Comparison of ENCODE assay signal across 8 mouse cellular contexts in the genomic region with DNA sequence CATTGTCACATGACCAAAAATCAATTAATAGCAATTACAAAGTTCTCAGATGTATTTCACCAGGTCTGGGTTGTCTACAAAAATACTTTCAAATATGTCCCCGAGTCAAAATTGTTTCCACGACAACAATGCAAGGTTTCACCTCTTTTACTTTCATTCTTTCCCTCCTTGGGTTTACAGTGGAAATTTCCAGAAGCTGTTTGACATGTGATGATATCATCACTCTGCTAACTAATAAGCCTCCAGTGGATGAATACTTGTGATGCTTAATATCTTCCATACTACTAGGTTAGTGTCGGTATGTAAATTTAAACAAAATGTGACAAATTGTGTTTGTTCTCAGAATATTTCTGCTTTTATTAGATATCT. TPM values are rescaled to one million over a fixed set of nuclear protein-coding genes. Genes with fewer than 3 reads are reported as not detected.
DNase-seq lines count a peak whose midpoint lies in the region; ATAC-seq and TF ChIP-seq lines count a peak whose summit lies in the region.

No protein-coding gene starts in this region.

- intact Hi-C loops in heart, postnatal 36 days (cut with DNase I), result loop anchor here (2.0 to 5.0 kb wide), 2 partner anchors 33 to 382 kb away; a partner anchor contains a TSS

- no peak overlapping the region for H3K9ac ChIP-seq in heart, postnatal 0 days (replicated peaks; ENCODE audit: low read depth, low read length)
- peak overlapping the region; percentile 47 for H3K9ac ChIP-seq in hindbrain, embryonic 15.5 days
- peak overlapping the region; percentile 51 for H3K9ac ChIP-seq in midbrain, embryonic 14.5 days (replicated peaks; ENCODE audit: low read length)

- H3K9me3 ChIP-seq in heart, postnatal 0 days (replicated peaks; ENCODE audit: control insufficient read depth, low read length), result no peaks in the 10 kb centered on the region
- no peaks in the 10 kb centered on the region for H3K9me3 ChIP-seq in hindbrain, embryonic 15.5 days
- no peaks in the 10 kb centered on the region for H3K9me3 ChIP-seq in midbrain, embryonic 14.5 days (ENCODE audit: control insufficient read depth, low read length)

- no peaks in the 10 kb centered on the region for H3K36me3 ChIP-seq in heart, postnatal 0 days (replicated peaks; ENCODE audit: control insufficient read depth, insufficient read depth, low read length)
- no peaks in the 10 kb centered on the region for H3K36me3 ChIP-seq in hindbrain, embryonic 15.5 days
- no peaks in the 10 kb centered on the region for H3K36me3 ChIP-seq in midbrain, embryonic 14.5 days (ENCODE audit: control insufficient read depth, insufficient read depth, low read length)

- peak overlapping the region; percentile 76 for H3K4me2 ChIP-seq in heart, postnatal 0 days (ENCODE audit: low read depth, low read length)
- peak overlapping the region; percentile 98 for H3K4me2 ChIP-seq in hindbrain, embryonic 15.5 days
- peak overlapping the region; percentile 99 for H3K4me2 ChIP-seq in midbrain, embryonic 14.5 days (ENCODE audit: low read length)

- no peak for TF ChIP-seq EP300 in heart, postnatal 0 days (IDR thresholded peaks at IDR 0.05; ENCODE audit: low read depth)

- no peak for ATAC-seq in heart, postnatal 0 days (ENCODE audit: insufficient read depth, low read depth)
- peak; percentile 38 for ATAC-seq in activated CD4-positive, CD25-positive, alpha-beta regulatory T cell, adult 4 months
- no peak for ATAC-seq in hindbrain, embryonic 15.5 days (ENCODE audit: low FRiP score, low read depth)
- no peak for ATAC-seq in midbrain, embryonic 14.5 days (ENCODE audit: low FRiP score, low TSS enrichment)

- DNase-seq in heart, postnatal 0 days (ENCODE audit: low spot score), result no peak
- no peak for DNase-seq in heart, postnatal 36 days
- DNase-seq in midbrain, embryonic 14.5 days, result no peak
- DNase-seq in frontal cortex, postnatal 36 days (ENCODE audit: low spot score in 2 of 2), result no peak
- no peak for DNase-seq in cerebellum, postnatal 25 days
- DNase-seq in retina, postnatal 1 day, result no peak

- peak overlapping the region; percentile 52 for H3K4me3 ChIP-seq in heart, postnatal 0 days (ENCODE audit: low read depth, low read length)
- peak overlapping the region; percentile 56 for H3K4me3 ChIP-seq in hindbrain, embryonic 15.5 days
- peak overlapping the region; percentile 51 for H3K4me3 ChIP-seq in midbrain, embryonic 14.5 days (replicated peaks; ENCODE audit: low read depth, low read length)

- no peak for TF ChIP-seq CTCF in heart, postnatal 0 days (IDR thresholded peaks at IDR 0.05; ENCODE audit: low read depth)

- 61% methylated on average over 3 of the region's 3 CpGs for WGBS in heart, postnatal 0 days
- 69% methylated on average over 3 of the region's 3 CpGs for WGBS in hindbrain, embryonic 15.5 days
- WGBS in midbrain, embryonic 14.5 days, result 72% methylated on average over 3 of the region's 3 CpGs

- no peak overlapping the region for H3K27ac ChIP-seq in heart, postnatal 0 days (ENCODE audit: low read depth)
- no peak overlapping the region for H3K27ac ChIP-seq in hindbrain, embryonic 15.5 days (replicated peaks)
- no peak overlapping the region for H3K27ac ChIP-seq in midbrain, embryonic 14.5 days (replicated peaks; ENCODE audit: low read depth, low read length)

- peaks cover 11% of the 10 kb centered on the region; the same call in 1 of the 2 replicates for H3K27me3 ChIP-seq in heart, postnatal 0 days (ENCODE audit: control insufficient read depth, insufficient read depth, low read length)
- peaks cover 20% of the 10 kb centered on the region; the same call in 1 of the 2 replicates for H3K27me3 ChIP-seq in hindbrain, embryonic 15.5 days
- peaks cover 19% of the 10 kb centered on the region; the same call in 1 of the 2 replicates for H3K27me3 ChIP-seq in midbrain, embryonic 14.5 days (ENCODE audit: control insufficient read depth, insufficient read depth, low read length)

- H3K4me1 ChIP-seq in heart, postnatal 0 days (ENCODE audit: control insufficient read depth, insufficient read depth), result 0 out of 2 replicates have a peak, but pooled peaks cover 5% of the 10 kb centered on the region
- peaks cover 10% of the 10 kb centered on the region for H3K4me1 ChIP-seq in hindbrain, embryonic 15.5 days (replicated peaks)
- 0 out of 2 replicates have a peak, but pooled peaks cover 7% of the 10 kb centered on the region for H3K4me1 ChIP-seq in midbrain, embryonic 14.5 days (ENCODE audit: control insufficient read depth, insufficient read depth, low read length)

RNA-seq across cellular contexts. Expression of a gene that starts 0.3 kb away (rescaled TPM):
- total RNA-seq in heart, postnatal 0 days (2014; rRNA removed; ENCODE audit: low replicate concordance), result 0.58 and 5.9 TPM in 2 replicates
- 1.1 and 1.5 TPM in 2 replicates for polyA plus RNA-seq in heart, postnatal 0 days (2015; fragmentation: Nextera tagmentation; extraction: Ambion mirVana)
- 1 to 10 TPM in 1 of 2 experiments, under 1 TPM in 1; 0.70 to 1.7 TPM for total RNA-seq in heart, postnatal 36 days (2021)
- 1 to 10 TPM; 1.2 to 1.4 TPM for polyA plus RNA-seq in activated CD4-positive, CD25-positive, alpha-beta regulatory T cell, adult 4 months (2017; shearing (Covaris generic))
- polyA plus RNA-seq in hindbrain, embryonic 15.5 days (2015; fragmentation: Nextera tagmentation; extraction: Ambion mirVana), result 0.64 and 0.69 TPM in 2 replicates
- polyA plus RNA-seq in midbrain, embryonic 14.5 days (2014; fragmentation: Nextera tagmentation; extraction: Ambion mirVana), result 0.11 and 0.61 TPM in 2 replicates

RNA-seq across cellular contexts. Expression of a gene that starts 17.6 kb away (rescaled TPM):
- total RNA-seq in heart, postnatal 0 days (2014; rRNA removed; ENCODE audit: low replicate concordance), result not detected in 2 replicates
- 12.6 and 18.2 TPM in 2 replicates for polyA plus RNA-seq in heart, postnatal 0 days (2015; fragmentation: Nextera tagmentation; extraction: Ambion mirVana)
- 1 to 10 TPM; 3.1 to 4.8 TPM for total RNA-seq in heart, postnatal 36 days (2021)
- 1 to 10 TPM; 3.3 to 5.2 TPM for polyA plus RNA-seq in activated CD4-positive, CD25-positive, alpha-beta regulatory T cell, adult 4 months (2017; shearing (Covaris generic))
- 4.5 and 7.9 TPM in 2 replicates for polyA plus RNA-seq in hindbrain, embryonic 15.5 days (2015; fragmentation: Nextera tagmentation; extraction: Ambion mirVana)
- 6.7 and 9.1 TPM in 2 replicates for polyA plus RNA-seq in midbrain, embryonic 14.5 days (2014; fragmentation: Nextera tagmentation; extraction: Ambion mirVana)

RNA-seq across cellular contexts. Expression of a gene that starts 33.4 kb away (rescaled TPM):
- total RNA-seq in heart, postnatal 0 days (2014; rRNA removed; ENCODE audit: low replicate concordance), result 7.6 and 13.1 TPM in 2 replicates
- polyA plus RNA-seq in heart, postnatal 0 days (2015; fragmentation: Nextera tagmentation; extraction: Ambion mirVana), result 3.3 and 3.4 TPM in 2 replicates
- total RNA-seq in heart, postnatal 36 days (2021), result 10 to 100 TPM; 29.2 to 29.8 TPM
- 1 to 10 TPM in 1 of 2 experiments, under 1 TPM in 1; 0.93 to 1.2 TPM for polyA plus RNA-seq in activated CD4-positive, CD25-positive, alpha-beta regulatory T cell, adult 4 months (2017; shearing (Covaris generic))
- 6.8 TPM in 2 replicates for polyA plus RNA-seq in hindbrain, embryonic 15.5 days (2015; fragmentation: Nextera tagmentation; extraction: Ambion mirVana)
- 11.3 and 13.9 TPM in 2 replicates for polyA plus RNA-seq in midbrain, embryonic 14.5 days (2014; fragmentation: Nextera tagmentation; extraction: Ambion mirVana)
